Mouse (Mus musculus) MN1 (cell line): ENCODE measurements around the gene Syn3.

ENCODE experiments used
- DNase-seq: peaks from one replicate; pipeline ENCODE4 v3.0.0-alpha.2; 2016; ENCODE audit warnings: low spot score

Gene Syn3

DNA sequence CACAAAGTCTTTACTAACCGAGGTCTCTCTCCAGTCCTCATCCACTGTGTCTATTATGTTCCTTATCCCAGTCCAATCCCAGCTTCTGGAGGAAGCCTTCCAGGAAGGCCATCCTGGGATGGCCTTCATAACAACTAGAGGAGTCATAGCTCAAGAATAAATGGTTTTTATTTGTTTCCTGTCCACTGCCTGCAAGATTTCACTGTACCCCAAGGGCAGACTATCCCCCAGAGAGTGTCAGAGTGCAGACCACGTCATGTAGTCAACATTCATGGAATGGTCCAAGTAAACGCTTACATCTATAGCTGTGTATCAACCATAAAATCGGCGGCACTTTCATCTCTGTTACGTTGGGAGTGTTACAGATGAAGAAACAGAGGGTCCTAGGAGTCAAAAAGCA lies 295.5 kb downstream of the Syn3 start:
- no peak for DNase-seq

DNA sequence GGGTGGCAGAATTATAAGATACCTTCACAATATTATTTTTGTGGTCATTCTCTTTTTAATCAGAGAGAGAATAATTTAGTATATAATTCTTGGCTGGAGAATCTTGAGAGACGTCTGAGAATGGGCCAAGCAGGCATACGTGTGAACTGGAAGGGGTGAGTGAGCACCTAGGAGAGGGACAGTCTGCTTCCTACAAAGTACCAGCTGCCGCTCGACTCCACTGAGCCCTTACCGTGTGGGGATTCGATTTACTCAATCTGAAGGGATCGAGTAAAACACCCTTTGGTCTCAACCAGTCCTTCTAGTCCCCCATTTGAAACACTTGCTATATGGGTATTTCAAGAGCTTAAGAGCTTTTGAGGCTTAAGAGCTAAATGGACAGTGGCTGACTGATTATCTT lies 296.9 kb downstream of the Syn3 start:
- no peak for DNase-seq

DNA sequence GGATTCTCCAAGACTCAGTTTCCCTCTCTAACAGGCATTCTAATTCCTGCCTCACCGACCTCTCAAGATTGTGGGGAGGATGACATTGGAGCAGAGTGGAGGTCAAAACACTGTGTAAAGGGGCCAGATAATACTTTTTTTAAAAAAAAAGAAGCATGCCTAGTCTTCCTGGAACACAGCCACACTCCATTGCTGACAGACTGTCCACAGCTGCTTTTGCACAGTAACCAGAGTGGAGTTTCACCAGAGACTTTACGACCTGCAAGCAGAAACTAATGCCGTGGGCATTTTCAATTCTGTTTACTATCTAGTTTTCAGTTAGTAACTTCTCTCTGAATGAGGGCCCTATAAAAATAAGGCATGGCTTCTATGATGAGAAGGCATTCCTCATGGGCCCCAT lies 297.7 kb downstream of the Syn3 start:
- DNase-seq = no peak

DNA sequence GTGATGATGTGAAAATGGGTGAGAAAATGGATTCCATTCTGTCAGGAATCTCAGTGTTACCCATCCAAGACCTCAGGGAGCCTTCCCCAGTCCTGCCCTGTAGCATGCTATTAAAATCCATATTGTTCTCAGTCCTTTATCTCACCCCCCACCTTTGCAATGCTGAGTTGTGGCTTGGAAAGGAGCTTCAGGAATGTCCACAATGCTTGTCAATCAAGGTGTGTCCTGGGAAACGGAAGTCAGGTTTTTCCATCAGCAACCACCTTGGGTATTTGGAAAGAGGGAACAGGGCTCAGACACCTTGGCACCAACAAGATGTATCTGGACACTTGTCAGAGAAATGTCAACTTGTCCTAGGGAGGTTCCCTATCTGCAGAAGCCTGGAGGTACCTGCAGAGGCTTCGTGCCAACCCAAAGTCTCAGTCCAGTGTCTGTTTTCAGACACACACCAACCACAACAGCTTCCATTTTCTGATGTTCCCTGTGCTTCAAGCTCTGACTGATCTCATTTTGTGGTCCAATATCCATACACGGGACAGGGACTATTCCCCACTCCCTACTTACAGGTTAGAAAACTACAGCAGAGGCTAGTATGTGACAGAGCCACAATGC lies 302.2 kb downstream of the Syn3 start:
- DNase-seq = no peak

DNA sequence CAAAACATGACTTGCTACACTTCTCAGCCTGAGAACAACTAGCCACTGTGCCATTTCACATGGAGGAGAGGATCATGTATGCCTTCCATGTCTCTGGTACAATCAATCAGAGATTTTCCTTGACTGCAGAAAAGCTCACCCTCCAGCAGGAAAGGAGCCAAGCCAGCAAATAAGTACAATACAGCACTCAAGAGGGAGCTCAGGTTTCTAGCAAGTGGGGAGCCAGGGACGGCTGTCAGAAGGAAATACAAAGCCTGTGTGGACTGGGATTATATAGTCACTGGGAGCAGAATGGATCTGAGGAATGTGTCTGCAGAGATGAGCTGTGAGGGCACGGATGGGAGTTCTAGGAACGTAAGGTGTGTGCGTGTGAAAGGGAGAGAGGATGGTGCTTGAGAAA lies 304.0 kb downstream of the Syn3 start:
- DNase-seq = no peak

DNA sequence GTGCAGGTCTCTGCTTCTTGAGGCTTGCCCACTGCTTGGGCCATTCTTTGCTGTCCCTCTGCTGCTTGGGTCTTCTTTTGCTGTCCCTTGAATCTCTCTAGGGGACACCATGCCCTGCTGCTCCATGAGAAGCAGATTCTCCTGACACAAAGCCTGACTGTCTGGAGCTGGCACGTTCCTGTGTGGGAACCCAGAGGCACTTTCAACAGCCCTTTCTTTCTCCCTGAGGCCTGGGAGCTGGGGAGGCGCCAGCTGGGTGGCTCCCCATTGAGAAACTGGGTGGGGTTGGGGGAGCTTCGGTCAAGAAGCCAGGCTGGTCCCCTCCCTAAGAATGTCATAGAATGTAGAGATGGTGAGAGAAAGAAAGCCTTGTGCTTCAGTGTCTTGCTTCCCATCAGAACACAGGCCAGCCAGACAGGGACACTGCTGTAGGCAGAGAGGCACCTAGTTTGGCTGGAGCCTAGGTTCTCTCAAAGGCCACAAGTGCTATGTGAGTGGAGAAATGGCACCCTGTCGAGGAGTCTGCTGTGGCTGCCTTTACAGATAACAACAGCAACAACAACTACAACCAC lies 304.7 kb downstream of the Syn3 start:
- DNase-seq = no peak

DNA sequence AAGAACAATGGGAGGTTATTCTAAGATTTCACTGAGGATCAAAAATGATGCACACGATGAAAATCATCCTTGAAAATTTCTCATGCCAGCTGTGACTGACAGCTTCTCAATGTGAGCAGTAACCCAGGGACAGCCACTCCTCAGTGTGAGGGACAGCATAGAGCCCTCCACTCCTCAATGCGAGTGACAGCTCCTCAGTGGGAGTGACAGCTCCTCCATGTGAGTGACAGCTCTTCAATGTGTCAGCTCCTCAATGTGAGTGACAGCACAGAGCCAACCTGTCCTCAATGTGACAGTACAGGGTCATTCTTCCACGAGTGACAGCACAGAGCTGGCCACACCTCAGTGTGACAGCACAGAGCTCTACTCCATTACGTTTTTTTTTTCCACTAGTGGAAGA lies 310.1 kb downstream of the Syn3 start:
- no peak for DNase-seq

DNA sequence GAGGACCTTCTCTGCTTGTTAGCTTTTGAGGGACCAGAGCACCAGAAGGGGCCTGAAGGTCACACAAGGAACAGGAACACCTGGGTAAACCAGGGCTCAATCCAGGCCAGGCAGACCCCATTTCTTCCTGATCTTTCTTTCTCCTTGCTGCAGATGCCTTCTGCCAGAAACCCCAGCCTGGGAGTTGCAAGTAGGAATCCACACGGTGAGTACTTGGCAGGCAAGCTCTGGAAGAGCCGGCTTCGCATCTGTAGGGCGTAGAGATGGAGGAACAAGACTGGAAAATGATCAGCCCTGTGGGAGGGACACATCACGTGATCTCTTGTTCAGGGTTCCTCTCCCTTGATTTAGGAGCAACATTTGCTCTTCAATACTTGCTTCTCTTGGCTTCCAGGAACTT lies 310.8 kb downstream of the Syn3 start:
- DNase-seq = no peak

DNA sequence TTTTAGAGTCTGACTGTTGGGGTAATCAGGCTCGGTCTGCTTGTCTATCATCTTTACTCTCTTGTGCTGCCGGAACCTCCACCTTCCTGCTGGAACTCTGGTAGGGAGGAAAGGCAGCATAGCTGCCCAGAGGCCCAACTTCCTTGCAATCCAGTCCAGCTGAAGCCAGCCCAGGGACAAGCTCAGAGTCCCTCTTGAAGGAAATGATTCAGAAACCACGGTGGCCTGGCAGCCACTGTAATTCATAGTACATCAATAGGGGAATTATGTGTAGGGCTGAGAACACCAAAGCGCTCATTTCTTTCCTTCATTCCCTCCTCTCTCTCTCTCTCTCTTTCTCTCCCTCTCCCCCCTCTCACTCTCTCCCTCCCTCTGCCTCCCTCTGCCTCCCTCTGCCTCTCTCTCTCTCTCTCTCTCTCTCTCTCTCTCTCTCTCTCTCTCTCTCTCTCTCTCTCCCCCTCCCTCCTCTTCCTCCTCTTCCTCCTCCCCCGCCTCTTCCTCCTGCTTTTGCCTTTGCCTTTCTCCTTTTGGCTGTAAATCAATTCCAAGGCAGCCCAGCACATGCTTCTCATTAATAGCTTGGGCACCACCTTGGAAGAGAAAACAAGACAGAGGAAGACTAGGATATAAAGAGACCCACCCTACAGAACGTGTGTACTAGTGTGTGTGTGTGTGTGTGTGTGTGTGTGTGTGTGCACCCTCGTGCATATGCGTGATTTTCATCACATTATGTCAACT lies 315.4 kb downstream of the Syn3 start:
- no peak for DNase-seq

DNA sequence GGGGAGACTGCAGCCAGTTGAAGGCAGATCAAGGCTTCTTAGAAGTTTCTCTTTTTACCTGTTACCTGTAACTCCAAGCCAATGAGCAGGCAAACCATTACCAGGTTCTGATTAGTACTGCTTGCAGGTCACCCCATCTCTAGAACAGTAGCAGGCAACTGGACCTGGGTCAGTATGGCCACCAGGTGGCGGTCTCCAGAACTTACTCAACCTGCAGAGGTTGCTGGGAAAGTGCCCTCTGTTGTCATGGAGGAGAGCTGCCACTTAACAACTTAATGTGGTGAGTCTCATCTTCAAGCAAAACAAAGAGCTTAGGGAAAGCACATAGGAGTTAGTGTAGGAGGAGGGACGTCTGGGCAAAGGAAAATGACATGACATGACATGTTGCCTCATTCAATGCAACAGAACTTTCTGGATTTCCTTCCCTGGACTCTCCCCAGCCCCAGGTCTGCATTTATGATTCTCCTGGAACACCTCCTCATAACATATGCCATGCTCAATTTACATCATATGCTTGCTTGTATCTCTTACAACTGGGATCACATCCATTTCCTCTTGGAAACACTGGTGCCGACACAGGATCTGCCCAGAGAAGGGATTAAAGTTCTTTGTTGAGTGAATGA lies 316.4 kb downstream of the Syn3 start:
- peak; percentile 28 for DNase-seq

DNA sequence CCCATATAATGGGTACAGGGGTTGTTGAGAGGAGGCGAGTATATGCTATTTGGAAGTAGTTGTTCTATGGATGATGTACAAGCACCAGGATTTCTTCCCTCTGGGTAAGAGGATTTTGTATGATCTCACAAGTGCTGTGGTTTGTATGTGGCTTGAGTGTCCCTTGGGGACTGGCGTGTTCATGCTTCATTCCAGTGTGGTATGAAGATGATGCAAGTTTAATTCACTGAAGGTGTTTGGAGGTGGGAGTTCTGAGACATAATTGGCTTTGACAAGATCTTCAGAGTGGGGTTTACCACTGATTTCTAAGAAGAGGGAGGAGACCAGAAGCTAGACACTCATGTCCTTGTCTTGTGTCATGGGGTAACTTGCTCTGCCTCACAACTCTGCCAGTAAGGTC lies 322.3 kb downstream of the Syn3 start:
- DNase-seq = no peak

DNA sequence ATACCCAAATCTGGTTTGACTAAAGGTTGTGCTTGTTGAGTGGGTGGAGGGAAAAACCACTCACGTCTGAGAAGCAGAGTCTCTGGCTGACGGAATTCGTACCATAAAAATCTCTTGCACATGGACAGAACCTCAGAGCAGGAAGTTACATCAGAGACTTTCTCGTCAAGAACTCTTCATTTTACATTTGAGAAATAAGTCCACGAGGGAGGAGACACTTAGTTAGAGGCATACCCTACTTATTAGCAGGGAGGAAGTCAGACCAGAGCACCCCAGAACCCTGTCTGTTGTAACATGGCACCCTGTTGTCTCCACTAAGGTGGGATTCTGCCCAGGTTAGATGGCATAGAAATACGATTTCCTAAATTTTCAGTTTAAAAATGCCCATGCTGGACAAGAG lies 324.7 kb downstream of the Syn3 start:
- no peak for DNase-seq

DNA sequence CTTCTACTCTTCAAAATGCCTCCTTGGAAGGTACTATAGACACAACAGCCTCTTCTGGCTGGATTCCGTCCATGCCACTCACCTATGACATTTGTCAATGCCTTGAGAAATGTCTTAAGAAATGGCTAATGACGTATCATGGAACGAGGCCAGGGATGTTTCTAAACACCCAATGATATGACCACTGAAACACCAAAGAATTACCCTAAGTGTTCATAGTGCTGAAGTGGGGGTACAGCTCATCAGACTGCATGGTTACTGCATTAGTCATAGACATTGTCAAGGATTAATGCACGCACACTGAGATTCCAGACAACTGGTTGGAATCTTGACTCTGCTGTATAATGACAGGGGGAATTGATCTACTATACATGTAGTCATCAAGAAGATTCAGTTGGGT lies 325.4 kb downstream of the Syn3 start:
- DNase-seq = no peak

DNA sequence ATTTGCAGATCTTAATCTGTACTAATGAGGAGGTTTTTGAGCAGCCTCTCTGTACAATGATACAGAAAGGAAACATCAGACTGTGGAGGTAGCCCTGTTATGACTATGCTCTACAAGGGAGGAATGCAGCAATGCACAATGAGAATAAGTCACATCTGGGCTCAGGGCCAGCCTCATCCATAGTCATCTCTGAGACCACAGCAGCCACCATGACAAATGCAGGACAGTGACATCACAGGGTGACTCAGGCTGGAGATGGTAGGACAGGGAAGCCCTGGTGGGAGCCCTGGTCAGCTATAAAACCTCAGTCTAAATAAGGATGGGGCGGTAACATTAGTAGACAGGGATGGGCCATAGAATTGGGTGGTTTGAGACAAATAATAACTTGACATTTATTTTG lies 327.4 kb downstream of the Syn3 start:
- peak; percentile 39 for DNase-seq

DNA sequence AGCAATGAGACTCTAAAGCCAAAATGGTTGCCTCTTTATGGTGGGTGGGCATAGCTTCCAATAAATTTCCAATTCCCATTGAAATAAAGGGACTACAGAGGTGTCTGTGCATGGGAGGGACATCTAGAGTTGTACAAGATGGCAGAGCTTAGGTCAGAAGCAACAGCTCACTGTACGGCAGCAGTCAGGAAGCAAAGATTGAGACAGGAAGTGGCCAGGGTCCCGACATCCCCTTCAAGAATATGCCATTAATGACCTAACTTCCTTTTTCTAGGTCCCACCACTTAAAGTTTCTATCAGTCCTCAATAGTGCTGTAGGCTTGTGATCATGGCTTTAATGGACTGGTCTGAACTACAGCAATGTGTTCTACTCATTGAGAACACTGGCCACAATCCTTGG lies 330.6 kb downstream of the Syn3 start:
- DNase-seq = no peak

DNA sequence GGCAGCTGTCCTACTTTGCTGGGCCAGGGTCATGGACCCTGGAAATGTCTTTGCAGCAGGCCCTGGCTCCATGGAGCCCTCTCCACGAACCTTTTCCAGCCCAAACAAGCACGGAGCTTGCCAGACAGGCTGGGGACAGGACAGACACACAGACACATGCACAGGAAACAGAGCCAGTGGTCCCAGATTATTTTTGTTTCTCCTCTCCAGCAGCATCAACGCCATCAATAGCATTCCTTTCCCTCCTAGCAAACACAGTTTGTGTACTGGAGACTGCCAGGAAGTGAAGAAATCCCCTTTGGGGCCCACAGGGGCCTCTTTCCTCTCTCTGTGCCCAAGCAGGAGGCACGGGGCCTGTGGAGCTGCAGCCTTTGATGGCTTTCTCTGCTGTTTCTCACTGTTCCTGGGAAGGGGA lies 331.8 kb downstream of the Syn3 start:
- DNase-seq = no peak

DNA sequence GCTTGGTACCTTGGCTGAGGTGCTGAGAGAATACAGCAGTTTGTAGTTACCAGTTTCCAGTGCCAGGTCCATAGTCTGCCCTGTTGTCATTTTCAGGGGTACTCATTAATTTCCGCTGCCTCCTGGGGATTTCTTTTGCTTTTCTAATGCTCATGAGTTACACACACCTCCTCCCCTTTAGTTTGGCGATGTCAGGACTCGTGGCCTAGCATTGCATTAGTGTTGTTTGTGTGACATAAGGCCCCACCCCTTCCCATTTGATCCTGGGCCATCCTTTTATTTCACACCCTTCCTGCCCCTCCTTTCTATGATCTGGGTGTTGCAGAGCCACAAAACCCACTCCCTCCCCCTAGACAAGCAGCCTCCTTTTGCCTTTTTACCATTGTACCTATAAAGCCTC lies 334.6 kb downstream of the Syn3 start:
- no peak for DNase-seq

DNA sequence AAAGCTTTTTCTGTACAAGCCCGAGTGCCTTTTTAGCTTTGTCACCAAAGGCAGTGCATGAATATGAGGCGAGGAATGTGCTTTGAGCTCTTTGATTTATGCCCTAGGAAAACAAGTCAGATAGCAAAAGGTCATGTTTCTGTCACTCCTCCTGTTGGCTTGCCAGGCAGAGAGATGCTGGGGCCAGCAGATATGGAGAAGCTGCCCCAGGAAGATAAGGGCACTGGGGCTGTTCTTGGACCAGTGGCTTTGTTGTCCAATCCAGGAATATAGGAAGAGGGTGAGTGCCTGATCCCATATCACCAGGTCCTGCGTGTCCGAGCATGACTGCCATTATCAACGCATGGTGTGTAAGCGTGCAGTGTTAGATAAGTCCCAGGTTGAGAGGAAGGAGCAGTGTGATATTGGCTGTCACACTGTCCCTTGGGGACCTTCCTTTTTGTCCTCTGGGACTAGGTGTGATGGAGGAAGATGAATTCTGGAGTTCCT lies 336.9 kb downstream of the Syn3 start:
- no peak for DNase-seq

DNA sequence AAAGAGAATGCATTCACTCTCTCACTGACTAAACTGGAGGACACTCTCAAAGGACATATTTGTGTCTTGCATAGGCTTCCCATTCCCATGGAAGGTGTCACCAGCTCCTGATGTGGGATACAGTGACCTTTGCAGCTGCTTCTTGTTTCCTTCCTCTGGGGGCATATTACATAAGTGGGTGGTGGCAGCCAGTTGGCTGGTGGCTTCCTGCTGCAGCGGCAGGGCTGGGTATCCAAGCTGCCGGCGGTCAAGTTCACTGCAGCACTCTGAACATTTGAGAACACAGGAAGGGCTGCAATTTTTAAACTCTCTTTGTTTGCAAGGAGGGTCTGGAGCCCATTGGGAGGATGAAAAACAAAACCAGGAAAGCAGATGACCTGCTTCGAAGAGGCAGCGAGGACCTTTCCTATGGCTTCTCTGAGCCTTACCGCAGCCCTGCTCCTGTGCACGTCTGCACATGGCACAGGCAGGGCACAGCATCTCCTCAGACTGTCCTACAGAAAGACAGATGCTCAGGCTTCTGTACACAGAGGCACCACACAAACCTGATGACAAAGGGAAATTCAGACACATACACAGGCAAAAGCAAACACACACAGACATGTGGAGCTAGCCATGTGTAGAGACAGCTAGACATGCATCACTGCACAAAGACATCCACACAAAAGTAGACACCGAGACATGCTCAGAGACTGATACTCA lies 340.3 kb downstream of the Syn3 start:
- no peak for DNase-seq

DNA sequence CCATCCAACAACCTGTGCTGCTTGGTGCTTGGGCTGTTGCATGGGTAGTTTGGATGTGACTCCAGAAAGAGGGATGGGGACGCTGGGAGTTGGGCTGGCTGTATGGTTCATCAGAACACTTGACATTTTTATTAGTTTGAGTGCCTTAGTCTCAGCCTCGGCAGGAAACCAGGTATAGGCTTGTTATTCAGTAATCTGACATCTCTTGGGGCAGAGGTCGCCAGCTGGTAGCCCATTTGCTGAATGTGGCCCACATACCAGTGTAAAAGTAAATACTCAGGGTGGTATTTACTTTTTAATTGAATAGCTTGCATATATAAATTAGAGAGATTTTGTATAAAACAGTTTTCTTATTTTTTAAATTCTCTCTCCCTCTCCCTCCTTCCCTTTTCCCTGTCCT lies 343.4 kb downstream of the Syn3 start:
- DNase-seq = no peak

DNA sequence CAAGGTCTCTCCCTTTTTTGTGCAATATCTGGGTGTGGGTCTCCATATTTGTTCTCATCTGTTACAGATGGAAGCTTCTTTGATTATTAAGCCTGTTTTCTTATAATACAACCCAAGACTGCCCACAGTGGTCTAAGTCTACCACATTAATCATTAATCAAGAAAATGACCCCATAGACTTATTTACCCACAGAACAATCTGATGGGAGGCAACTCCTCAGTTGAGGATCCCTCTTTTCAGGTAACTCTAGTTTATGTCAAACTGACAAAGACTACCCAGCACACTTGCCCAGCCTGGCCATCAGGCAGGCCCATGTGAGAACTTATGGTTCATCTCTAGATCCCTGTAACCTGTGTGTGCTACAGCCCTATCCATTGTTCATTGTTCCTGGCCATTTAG lies 345.5 kb downstream of the Syn3 start:
- DNase-seq = no peak

DNA sequence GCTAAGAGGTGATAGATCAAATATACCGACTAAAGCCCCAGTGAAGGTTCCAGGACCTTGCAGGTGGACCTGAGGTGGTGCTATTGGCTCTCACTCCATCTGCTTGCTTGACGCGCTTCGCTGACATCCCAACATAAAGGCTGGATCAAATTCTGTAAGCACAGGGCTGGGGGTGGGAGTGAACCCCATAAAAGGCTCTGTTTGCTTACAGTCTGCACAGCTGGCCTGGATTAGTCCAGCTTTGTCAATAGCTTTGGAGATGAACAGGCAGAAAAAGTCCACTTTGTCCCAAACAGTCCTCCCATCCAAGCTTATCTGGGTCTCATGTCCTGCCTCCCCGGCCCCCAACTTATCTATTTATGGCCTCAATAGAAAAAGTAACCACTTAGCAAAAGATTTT lies 347.3 kb downstream of the Syn3 start:
- DNase-seq = no peak

DNA sequence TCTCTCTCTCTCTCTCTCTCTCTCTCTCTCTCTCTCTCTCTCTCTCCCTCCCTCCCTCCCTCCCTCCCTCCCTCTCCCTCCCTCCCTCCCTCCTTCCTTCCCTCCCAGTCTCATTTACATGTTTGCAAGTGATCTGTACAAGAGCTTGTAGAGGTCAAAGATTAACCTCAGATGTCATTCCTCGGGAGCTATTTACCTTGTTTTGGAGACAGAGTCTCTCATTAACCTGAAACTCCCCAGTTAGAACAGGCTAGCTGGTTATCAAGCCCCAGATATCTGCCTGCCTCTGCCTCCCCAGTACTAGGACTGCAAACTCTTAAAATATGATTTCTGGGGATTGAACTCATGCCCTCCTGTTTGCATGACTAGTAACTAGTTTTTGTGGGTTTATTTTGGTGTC lies 348.6 kb downstream of the Syn3 start:
- DNase-seq = no peak
